Mouse (Mus musculus) frontal cortex, adult (tissue): ENCODE measurements around the gene Ankrd13d.
"Not testable (repeated sequence)": the region's sequence is repeated elsewhere in the genome, so short reads cannot be mapped to it uniquely, and the experiment has no call there.

Experiments
- ATAC-seq: cut with Nextera tagmentation; 2 replicates; pipeline ENCODE4 v1.9.2; 2017; ENCODE audit warnings: mild to moderate bottlenecking, moderate library complexity, mixed read lengths; ENCODE audit not compliant: low TSS enrichment

The Ankrd13d gene

DNA sequence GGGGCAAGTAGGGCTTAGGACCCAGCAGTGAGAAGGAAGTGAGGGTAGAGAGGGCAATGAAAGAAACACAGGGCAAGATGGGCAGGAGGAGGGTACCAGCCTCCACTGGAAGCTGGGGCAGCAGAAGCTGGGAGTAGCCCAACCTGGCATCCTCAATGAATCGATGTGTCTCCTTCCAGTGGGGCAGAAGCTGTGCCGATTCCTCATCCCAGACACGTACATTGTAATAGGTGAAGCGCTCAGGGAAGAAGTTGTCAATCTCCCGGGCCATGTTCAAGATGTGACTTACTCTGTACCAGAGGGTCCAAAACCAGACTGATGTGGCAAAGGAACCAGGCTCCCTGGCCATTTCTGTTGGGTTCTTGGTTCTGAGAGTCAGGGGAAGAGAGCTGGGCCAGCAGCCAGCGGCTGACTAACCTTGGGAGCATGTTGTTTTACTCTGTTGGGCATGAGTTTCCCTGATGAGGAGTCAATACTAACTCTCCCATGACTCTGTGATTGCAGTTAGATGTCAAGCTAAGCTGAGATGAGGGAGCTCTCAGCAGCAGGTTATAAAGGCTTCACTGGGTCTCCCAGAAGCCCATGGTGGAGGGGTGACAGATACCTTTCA is 18.7 kb downstream of the Ankrd13d start:
- ATAC-seq, result no peak

GRCm38 (mm10) chr19:4263702-4264101 is 19.2 kb downstream of the Ankrd13d start:
- no peak for ATAC-seq

DNA sequence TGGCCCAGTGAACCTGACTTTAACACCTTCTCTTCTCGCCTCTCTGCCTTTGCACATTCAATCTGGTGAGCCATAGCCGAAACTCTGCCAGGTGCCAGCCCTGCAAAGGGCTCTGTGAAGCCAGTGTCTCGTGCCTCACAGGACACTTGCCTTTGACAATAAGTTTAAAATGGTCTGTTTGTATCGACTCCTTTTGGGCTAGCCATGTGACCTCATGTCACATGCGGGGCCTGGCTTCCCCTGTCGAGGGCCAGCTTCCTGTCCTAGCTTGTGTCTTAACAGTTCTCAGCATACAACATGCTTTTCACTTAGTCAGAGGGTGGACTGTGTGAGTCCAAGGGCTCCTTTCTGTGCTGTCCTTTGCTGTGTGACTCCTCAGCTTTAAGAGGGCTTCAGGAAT is 20.2 kb downstream of the Ankrd13d start:
- no peak for ATAC-seq

- no peak for ATAC-seq
These were observed 21.8 kb downstream of the Ankrd13d start for GRCm38 (mm10) chr19:4261038-4261698.

DNA sequence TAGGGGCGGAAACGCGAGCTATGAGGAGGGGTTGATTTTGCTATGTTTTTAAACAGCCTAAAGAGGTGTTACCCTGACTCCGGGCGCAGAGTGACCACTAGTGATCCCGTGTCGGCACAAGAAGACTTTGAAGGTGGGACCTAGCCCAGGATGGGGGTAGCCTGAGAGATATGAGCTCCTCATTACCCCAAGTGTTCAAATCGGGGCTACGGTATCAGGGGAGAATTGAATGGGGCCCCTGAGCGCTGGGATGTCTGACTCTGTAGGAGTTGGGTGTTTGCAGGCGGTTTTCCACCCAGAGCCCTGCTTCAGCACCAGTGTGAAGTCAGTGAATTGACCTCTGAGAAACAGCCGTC is 25.1 kb downstream of the Ankrd13d start:
- ATAC-seq, result peak; percentile 42; the same call in 1 of the 2 replicates

GRCm38 (mm10) chr19:4257216-4257896 is 25.6 kb downstream of the Ankrd13d start:
- ATAC-seq, result peak; percentile 92

- no peak for ATAC-seq
These were observed 27.3 kb downstream of the Ankrd13d start for GRCm38 (mm10) chr19:4255583-4256162.

- ATAC-seq, result no peak
These were observed 28.7 kb downstream of the Ankrd13d start for GRCm38 (mm10) chr19:4254230-4254629.

- ATAC-seq, result not testable (repeated sequence)
These were observed 34.3 kb downstream of the Ankrd13d start for GRCm38 (mm10) chr19:4248683-4249082.

GRCm38 (mm10) chr19:4247010-4247409 is 35.9 kb downstream of the Ankrd13d start:
- no peak for ATAC-seq

DNA sequence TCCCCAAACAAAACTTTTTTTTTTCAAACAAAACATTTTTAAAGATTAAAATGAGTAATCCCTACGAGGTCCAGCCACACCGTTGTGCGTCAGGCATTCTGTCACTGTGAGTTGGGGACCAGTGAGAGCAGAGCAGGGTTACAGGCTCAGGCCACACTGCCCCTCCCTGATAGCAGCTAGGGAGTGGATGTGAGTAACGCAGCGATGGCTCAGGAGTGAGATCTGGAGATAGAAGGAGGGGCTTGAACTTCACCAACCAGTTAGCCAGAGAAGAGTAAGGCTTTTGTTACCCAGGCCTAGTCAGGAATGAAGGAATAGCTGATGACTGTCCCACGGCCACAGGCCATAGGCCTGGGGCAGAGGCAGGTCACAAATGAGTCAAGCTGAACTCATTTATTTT is 38.2 kb downstream of the Ankrd13d start:
- no peak for ATAC-seq

- ATAC-seq, result no peak
These were observed 40.5 kb downstream of the Ankrd13d start for GRCm38 (mm10) chr19:4242416-4242815.

DNA sequence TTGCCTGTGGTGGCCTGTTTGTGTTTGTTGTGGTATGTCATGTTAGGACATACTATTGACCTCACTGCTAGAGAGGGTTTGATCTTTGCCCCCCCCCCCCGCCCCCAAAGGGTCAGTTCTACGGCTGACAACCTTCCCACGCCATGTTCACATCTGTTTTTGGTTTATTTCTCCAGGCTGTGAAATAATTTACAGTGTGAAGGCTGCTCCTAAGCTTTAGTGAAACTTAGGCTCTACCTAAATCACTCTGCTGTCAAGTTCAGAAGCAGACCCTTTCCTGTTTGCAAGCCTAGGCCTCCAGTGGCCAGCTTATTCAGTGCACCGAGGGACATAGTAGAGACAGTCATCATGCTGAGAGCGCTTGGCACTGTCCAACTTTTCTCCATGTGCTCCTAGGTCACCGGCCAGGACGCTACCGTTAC is 42.7 kb downstream of the Ankrd13d start:
- ATAC-seq, result no peak

- ATAC-seq, result no peak
These were observed 48.4 kb downstream of the Ankrd13d start for GRCm38 (mm10) chr19:4234548-4234947.

- ATAC-seq, result no peak
These were observed 50.3 kb downstream of the Ankrd13d start for GRCm38 (mm10) chr19:4232651-4233050.

DNA sequence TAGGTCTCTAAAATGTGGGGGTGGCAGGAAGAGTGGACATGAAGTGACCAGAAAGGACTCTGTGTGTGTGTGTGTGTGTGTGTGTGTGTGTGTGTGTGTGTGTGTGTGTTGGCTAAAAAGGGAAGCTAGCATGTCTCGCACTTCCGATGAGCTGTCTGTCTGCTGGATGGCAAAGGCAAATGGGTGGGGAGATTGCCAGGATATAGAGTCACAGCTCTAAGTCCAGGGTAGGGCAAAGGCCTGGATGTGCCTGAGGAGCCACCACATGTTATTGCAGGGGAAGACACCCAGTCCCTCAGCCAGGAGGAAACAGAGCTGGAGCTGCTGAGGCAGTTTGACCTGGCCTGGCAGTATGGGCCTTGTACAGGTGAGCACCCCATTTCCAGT is 50.8 kb downstream of the Ankrd13d start:
- no peak for ATAC-seq

DNA sequence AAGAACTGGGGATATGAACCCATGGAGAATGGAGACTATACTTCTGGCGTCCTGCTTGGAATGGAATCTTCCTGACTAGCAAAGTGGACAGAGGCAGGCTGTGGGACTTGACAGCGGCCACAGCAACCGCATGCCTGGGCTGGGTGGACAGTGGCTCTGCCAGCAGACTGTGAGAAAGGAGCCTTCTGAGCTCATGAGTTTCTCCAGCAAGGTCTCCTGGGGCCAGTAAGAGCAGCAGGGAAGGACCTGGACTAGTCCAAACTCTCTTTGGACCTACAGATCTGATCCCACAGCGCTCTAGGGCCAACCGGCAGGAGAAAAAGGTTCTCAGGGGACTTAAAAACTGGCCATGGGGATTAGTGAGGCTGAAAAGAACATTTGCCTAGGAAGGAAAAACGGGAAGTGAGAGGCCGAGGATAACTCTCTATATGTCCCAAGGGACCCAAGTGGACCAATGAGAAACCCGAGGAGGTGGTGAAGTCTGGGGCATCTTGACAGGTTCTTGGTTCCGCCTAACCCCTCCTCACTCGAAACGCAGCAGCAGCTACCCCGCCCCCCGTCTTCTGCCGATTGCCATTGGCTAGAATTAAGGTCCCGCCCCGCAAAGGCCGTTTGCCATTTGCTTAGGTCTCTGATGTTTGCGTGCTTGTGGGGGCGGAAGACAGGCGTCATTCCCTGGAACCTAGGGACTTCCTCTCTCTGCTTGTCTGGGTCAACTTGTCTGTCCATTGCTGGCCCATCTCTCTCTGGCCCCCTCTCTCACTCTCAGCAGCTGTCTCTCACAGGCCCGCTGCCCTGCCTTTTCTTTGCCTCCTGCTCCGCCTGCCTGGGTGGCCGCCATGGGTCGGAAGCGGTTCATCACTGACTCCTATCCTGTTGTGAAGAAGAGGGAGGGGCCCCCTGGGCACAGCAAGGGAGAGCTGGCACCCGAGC is 51.4 kb downstream of the Ankrd13d start, which contains the start of gene Pold4:
Pold4 (plus strand) TSS at position 647 of the 933 bp plus-strand sequence.
- ATAC-seq, result peak; percentile 86

GRCm38 (mm10) chr19:4230415-4230814 is 52.5 kb downstream of the Ankrd13d start:
- ATAC-seq, result no peak

DNA sequence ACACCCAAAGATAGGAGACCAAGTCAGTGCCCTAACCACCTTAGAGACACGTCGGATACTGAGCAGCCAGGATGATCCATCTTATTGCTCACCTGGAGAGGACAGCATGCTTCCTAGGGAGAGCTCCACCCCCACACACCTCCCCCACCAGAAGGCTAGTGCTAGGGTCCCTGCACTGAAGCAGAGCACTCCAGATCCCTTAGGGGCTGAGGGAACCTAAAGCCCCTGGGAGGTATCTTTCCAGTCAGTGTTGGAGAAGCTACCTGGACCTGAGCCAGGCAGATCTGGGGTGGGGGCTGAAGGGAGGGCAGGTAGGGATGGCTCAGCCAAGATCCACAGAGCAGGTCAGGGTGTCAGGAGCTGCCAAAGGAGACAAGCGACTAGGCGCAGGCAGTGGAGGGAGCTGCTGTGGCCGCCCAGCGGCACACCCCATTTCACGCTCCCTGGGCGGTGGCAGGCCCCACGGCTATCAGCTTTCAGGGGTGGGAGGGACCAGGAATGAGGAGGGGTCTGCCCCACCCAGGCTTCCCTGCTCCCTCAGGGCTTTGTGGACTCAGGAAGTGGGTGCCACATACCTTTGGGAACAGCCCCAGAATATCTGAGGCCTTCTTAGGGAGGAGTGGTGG is 53.4 kb downstream of the Ankrd13d start:
- no peak for ATAC-seq

DNA sequence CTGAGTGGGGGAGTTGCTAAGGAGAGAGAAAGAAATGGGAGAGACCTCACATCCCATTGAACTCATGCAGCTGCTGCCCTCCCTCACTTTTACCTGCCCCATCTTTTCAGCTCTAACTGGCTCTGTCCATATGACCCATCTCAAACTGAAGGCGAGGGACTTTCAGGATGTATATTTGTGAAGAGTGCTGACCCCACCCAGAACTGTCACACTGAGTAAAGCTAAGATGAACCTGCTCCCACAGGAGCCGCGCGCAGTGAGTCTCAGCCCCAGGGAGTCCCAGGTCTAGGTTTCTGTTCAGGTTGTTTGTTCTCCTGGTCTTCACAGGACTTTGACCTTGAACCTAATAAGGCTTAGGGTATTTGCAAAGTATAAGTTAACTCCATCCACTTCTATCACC is 54.0 kb downstream of the Ankrd13d start:
- no peak for ATAC-seq
